Mouse (Mus musculus) heart, embryonic 16.5 days (tissue): ENCODE data around the gene Traf3ip2. TPM values are rescaled to one million over a fixed set of nuclear protein-coding genes. Genes with fewer than 3 reads are reported as not detected.

Experiments
- ATAC-seq: fragments of 200-750 bp; cut with Nextera tagmentation; replicated peaks from 2 replicates; pipeline ENCODE4 v1.8.0; 2017; ENCODE audit warnings: moderate number of reproducible peaks; ENCODE audit not compliant: insufficient read depth, low FRiP score; ENCODE audit errors: extremely low read depth
- H3K27ac ChIP-seq: fragments of 300-500 bp; sonication (generic); 2 replicates; pipeline ENCODE4 v1.5.1; 2014; ENCODE audit warnings: mild to moderate bottlenecking, low read length, control low read depth, moderate library complexity
- H3K27me3 ChIP-seq: fragments of 300-500 bp; sonication (generic); 2 replicates; pipeline ENCODE4 v1.6.1; 2014; ENCODE audit warnings: low read length, mixed read lengths; ENCODE audit not compliant: control insufficient read depth, insufficient read depth
- H3K36me3 ChIP-seq: fragments of 300-500 bp; sonication (generic); 2 replicates; pipeline ENCODE4 v1.6.1; 2014; ENCODE audit not compliant: control insufficient read depth, insufficient read depth
- H3K4me1 ChIP-seq: fragments of 300-500 bp; sonication (generic); 2 replicates; pipeline ENCODE4 v1.6.1; 2014; ENCODE audit warnings: low read length, mixed read lengths; ENCODE audit not compliant: control insufficient read depth, insufficient read depth
- H3K4me2 ChIP-seq: fragments of 300-500 bp; sonication (generic); 2 replicates; pipeline ENCODE4 v1.6.1; 2014; ENCODE audit warnings: low read depth, mild to moderate bottlenecking, control low read depth, low read length
- H3K4me3 ChIP-seq: fragments of 300-500 bp; sonication (generic); 2 replicates; pipeline ENCODE4 v1.5.1; 2014; ENCODE audit warnings: mild to moderate bottlenecking, control low read depth, low read length
- H3K9ac ChIP-seq: fragments of 300-500 bp; sonication (generic); 2 replicates; pipeline ENCODE4 v1.6.1; 2014; ENCODE audit warnings: low read length, control low read depth
- H3K9me3 ChIP-seq: fragments of 300-500 bp; sonication (generic); replicated peaks from 2 replicates; pipeline ENCODE4 v1.6.1; 2016; ENCODE audit warnings: low read length; ENCODE audit not compliant: control insufficient read depth
- WGBS: fragments of 180-500 bp; shearing (Covaris S2); extraction: QIAGEN DNeasy Blood & Tissue Kit; methylation state at CpG from one replicate; pipeline ENCODE4 v1.1.7; 2014; 5-methylcytosine and 5-hydroxymethylcytosine counted together
- polyA plus RNA-seq: library from polyadenylated mRNA; unstranded; fragments of >200 nt; fragmentation: Nextera tagmentation; extraction: Ambion mirVana; gene quantifications from 2 replicates; pipeline ENCODE4 v1.2.1, GENCODE M21; 2015

Traf3ip2 gene
- polyA plus RNA-seq, 1 experiment from 2014 or later = 10.7 TPM

GRCm38 (mm10) chr10:39671451-39671850 lies 58.7 kb downstream of the Traf3ip2 start:
- Histone ChIP-seq H3K27me3 (no peaks in the 10 kb centered on the region), H3K9ac (no peak overlapping the region), H3K27ac (no peak overlapping the region), H3K36me3 (no peaks in the 10 kb centered on the region), H3K4me2 (no peak overlapping the region), H3K9me3 (no peaks in the 10 kb centered on the region), H3K4me1 (peaks cover 9% of the 10 kb centered on the region), H3K4me3 (no peak overlapping the region)
- no peak for ATAC-seq
- 74% methylated on average over 1 of the region's 1 CpGs for WGBS

- Histone ChIP-seq H3K36me3 (no peaks in the 10 kb centered on the region), H3K27ac (no peak overlapping the region), H3K4me3 (no peak overlapping the region), H3K9me3 (no peaks in the 10 kb centered on the region), H3K4me2 (no peak overlapping the region), H3K4me1 (peaks cover 12% of the 10 kb centered on the region), H3K9ac (no peak overlapping the region), H3K27me3 (no peaks in the 10 kb centered on the region)
- no peak for ATAC-seq
- 23% methylated on average over 4 of the region's 4 CpGs for WGBS
These were observed 59.9 kb downstream of the Traf3ip2 start for GRCm38 (mm10) chr10:39672547-39673051.

DNA sequence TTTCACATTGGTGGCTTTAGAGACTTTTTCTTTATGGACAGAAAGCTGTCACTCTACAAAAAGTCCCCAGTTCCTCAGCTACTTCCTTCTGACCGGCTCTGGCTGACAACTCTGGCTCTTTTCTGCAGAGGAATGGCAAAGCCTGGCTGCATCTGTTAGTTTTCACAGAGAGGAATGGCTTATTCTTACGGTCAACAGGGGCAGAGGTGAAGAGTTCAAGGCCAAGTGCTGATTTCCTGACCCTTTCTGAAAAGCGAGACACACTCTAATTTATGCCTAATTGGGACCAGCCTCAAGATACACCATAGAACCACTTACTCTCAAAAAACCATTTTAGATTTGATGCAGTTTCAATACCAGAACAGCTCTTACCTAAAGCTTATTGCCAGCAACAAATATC lies 61.4 kb downstream of the Traf3ip2 start:
- WGBS = 34% methylated on average over 3 of the region's 3 CpGs
- H3K9me3 ChIP-seq = no peaks in the 10 kb centered on the region
- H3K4me2 ChIP-seq = no peak overlapping the region
- H3K9ac ChIP-seq = no peak overlapping the region
- peaks cover 12% of the 10 kb centered on the region for H3K4me1 ChIP-seq
- no peak for ATAC-seq
- H3K27me3 ChIP-seq = no peaks in the 10 kb centered on the region
- no peak overlapping the region for H3K27ac ChIP-seq
- no peaks in the 10 kb centered on the region for H3K36me3 ChIP-seq
- no peak overlapping the region for H3K4me3 ChIP-seq

GRCm38 (mm10) chr10:39674766-39675165 lies 62.0 kb downstream of the Traf3ip2 start:
- ATAC-seq = no peak
- H3K9ac ChIP-seq = no peak overlapping the region
- no peaks in the 10 kb centered on the region for H3K27me3 ChIP-seq
- no peaks in the 10 kb centered on the region for H3K9me3 ChIP-seq
- no peak overlapping the region for H3K4me2 ChIP-seq
- no peak overlapping the region for H3K27ac ChIP-seq
- 82% methylated on average over 3 of the region's 3 CpGs for WGBS
- H3K4me3 ChIP-seq = no peak overlapping the region
- peaks cover 12% of the 10 kb centered on the region for H3K4me1 ChIP-seq
- H3K36me3 ChIP-seq = no peaks in the 10 kb centered on the region

- H3K4me3 ChIP-seq = no peak overlapping the region
- H3K36me3 ChIP-seq = no peaks in the 10 kb centered on the region
- no peaks in the 10 kb centered on the region for H3K27me3 ChIP-seq
- H3K27ac ChIP-seq = no peak overlapping the region
- H3K9me3 ChIP-seq = no peaks in the 10 kb centered on the region
- H3K4me2 ChIP-seq = no peak overlapping the region
- no peak for ATAC-seq
- no peak overlapping the region for H3K9ac ChIP-seq
- WGBS = 84% methylated on average over 4 of the region's 4 CpGs
- peaks cover 4% of the 10 kb centered on the region; the same call in 1 of the 2 replicates for H3K4me1 ChIP-seq
These were observed 65.6 kb downstream of the Traf3ip2 start for GRCm38 (mm10) chr10:39678199-39678791.

DNA sequence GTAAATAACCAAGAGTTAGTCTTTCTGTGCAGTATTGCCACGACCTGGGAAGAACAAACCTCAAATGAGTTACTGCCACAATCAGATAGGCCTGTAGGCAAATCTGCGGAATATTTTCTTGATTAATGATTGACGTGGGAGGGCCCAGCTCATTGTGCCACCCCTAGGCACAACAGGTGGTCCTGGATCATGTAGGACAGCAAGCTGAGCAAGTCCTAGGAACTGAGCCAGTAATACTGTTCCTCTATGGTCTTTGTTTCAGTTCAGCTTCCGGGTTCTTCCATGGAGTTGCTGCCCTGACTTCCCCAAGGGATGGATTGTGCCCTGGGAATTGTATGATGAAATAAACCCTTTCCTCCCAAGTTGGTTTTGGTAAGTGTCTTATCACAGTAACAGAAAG lies 68.3 kb downstream of the Traf3ip2 start:
- H3K4me2 ChIP-seq = no peak overlapping the region
- H3K9ac ChIP-seq = no peak overlapping the region
- H3K9me3 ChIP-seq = no peaks in the 10 kb centered on the region
- no peaks in the 10 kb centered on the region for H3K36me3 ChIP-seq
- 87% methylated on average over 4 of the region's 4 CpGs for WGBS
- H3K4me1 ChIP-seq = peaks cover 4% of the 10 kb centered on the region; the same call in 1 of the 2 replicates
- H3K27ac ChIP-seq = no peak overlapping the region
- H3K27me3 ChIP-seq = no peaks in the 10 kb centered on the region
- H3K4me3 ChIP-seq = no peak overlapping the region
- ATAC-seq = no peak

DNA sequence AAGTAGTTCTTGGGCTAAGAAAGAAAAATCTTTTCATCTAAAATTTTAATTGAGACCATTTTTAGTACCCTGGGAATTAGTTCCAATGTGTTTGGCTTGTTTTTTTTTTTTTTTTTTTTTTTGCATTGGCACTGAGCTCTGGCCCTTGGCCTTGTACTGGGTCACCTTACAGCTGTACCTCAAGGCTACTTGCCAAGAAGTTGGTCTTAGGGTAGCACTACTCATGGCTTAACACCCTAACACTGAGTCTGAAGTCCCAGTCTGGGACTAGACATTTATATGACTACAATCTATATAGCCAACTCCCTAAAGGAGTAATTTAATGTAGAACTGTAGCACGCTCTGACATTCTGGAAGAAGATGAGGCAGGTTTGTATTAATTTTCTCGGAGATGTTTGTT lies 69.8 kb downstream of the Traf3ip2 start:
- H3K4me3 ChIP-seq = no peak overlapping the region
- H3K9me3 ChIP-seq = no peaks in the 10 kb centered on the region
- no peak for ATAC-seq
- no peaks in the 10 kb centered on the region for H3K4me1 ChIP-seq
- 74% methylated on average over 2 of the region's 2 CpGs for WGBS
- H3K36me3 ChIP-seq = no peaks in the 10 kb centered on the region
- H3K9ac ChIP-seq = no peak overlapping the region
- H3K4me2 ChIP-seq = no peak overlapping the region
- no peaks in the 10 kb centered on the region for H3K27me3 ChIP-seq
- no peak overlapping the region for H3K27ac ChIP-seq

GRCm38 (mm10) chr10:39683481-39683880 lies 70.7 kb downstream of the Traf3ip2 start:
- H3K27me3 ChIP-seq = no peaks in the 10 kb centered on the region
- no peaks in the 10 kb centered on the region for H3K9me3 ChIP-seq
- WGBS = 81% methylated on average over 2 of the region's 2 CpGs
- H3K9ac ChIP-seq = no peak overlapping the region
- H3K4me2 ChIP-seq = no peak overlapping the region
- no peak overlapping the region for H3K27ac ChIP-seq
- H3K36me3 ChIP-seq = no peaks in the 10 kb centered on the region
- H3K4me3 ChIP-seq = no peak overlapping the region
- H3K4me1 ChIP-seq = 0 out of 2 replicates have a peak, but pooled peaks cover 2% of the 10 kb centered on the region
- ATAC-seq = no peak

DNA sequence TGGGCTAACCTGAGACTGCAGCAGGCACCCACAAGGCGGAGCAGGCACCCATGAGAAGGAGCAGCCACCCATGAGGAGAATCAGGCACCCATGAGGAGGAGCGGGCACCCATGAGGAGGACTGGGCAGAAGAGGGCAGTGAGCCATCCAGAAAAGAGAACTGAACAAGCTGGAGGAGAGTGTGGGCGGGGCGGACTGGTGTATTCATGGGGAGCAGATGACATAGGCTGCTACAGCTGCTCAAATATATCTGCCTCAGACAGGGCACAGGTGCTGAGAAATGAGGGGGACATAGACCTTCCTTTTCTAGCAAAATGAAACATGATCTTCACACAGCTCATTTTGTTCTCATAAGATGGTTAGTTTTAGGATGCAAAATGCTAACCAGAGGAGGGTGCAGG lies 74.1 kb downstream of the Traf3ip2 start:
- Histone ChIP-seq H3K27me3 (no peaks in the 10 kb centered on the region), H3K27ac (no peak overlapping the region), H3K4me1 (peaks cover 8% of the 10 kb centered on the region), H3K36me3 (no peaks in the 10 kb centered on the region), H3K9me3 (no peaks in the 10 kb centered on the region), H3K9ac (no peak overlapping the region), H3K4me2 (no peak overlapping the region), H3K4me3 (no peak overlapping the region)
- 89% methylated on average over 4 of the region's 4 CpGs for WGBS
- no peak for ATAC-seq
